Mouse (Mus musculus): ENCODE data around the gene Tfip11. TPM values are rescaled to one million over a fixed set of nuclear protein-coding genes. Genes with fewer than 3 reads are reported as not detected.
A peak's percentile ranks its signal among the peaks of the same experiment; 100 is the strongest.

Gene Tfip11
- polyA plus RNA-seq, 1 experiment from 2014 or later: 8.0 TPM

GRCm38 (mm10) chr5:112343205-112343595 lies 17.0 kb downstream of the Tfip11 start:
- DNase-seq: no peak

GRCm38 (mm10) chr5:112344092-112344960 lies 18.2 kb downstream of the Tfip11 start:
- H3K9ac ChIP-seq (replicated peaks): peak overlapping the region; percentile 44; the same call in 1 of the 2 replicates
- peak overlapping the region; percentile 85 for H3K4me2 ChIP-seq (ENCODE audit: low read depth, low read length)
- H3K4me1 ChIP-seq (ENCODE audit: insufficient read depth): peaks cover 20% of the 10 kb centered on the region
- no peaks in the 10 kb centered on the region for H3K9me3 ChIP-seq (ENCODE audit: low read length)
- DNase-seq (peak; percentile 49), ATAC-seq (peak; percentile 83)
- TF ChIP-seq EP300 (IDR thresholded peaks at IDR 0.05; ENCODE audit: low read depth) (peak; percentile 63; the same call in 1 of the 2 replicates), CTCF (IDR thresholded peaks at IDR 0.05; ENCODE audit: low read depth) (no peak)
- H3K27ac ChIP-seq (ENCODE audit: low read depth): peak overlapping the region; percentile 90
- H3K4me3 ChIP-seq (ENCODE audit: low read depth, low read length): no peak overlapping the region; the same call in 1 of the 2 replicates
- 62% methylated on average over 6 of the region's 6 CpGs for WGBS (ENCODE audit: insufficient replicate concordance)
- H3K27me3 ChIP-seq (ENCODE audit: insufficient read depth, low read length): no peaks in the 10 kb centered on the region
- H3K36me3 ChIP-seq (replicated peaks; ENCODE audit: insufficient read depth, low read length): peaks cover 15% of the 10 kb centered on the region

More at GRCm38 (mm10) chr5:112343205-112343595, 17.0 kb downstream of the Tfip11 start:
- Histone ChIP-seq H3K4me2 (ENCODE audit: low read depth, low read length) (peak overlapping the region; percentile 85), H3K4me3 (ENCODE audit: low read depth, low read length) (peak overlapping the region; percentile 94), H3K9me3 (ENCODE audit: low read length) (no peaks in the 10 kb centered on the region), H3K9ac (replicated peaks) (peak overlapping the region; percentile 82), H3K27ac (ENCODE audit: low read depth) (peak overlapping the region; percentile 90), H3K4me1 (ENCODE audit: insufficient read depth) (peaks cover 20% of the 10 kb centered on the region), H3K27me3 (ENCODE audit: insufficient read depth, low read length) (no peaks in the 10 kb centered on the region), H3K36me3 (replicated peaks; ENCODE audit: insufficient read depth, low read length) (peaks cover 17% of the 10 kb centered on the region)
- WGBS (ENCODE audit: insufficient replicate concordance): 0% methylated on average over 17 of the region's 24 CpGs
- TF ChIP-seq CTCF (IDR thresholded peaks at IDR 0.05; ENCODE audit: low read depth): no peak
- TF ChIP-seq EP300 (IDR thresholded peaks at IDR 0.05; ENCODE audit: low read depth): no peak
- ATAC-seq: peak; percentile 83

GRCm38 (mm10) chr5:112346211-112346965 lies 20.2 kb downstream of the Tfip11 start:
- Histone ChIP-seq H3K27me3 (ENCODE audit: insufficient read depth, low read length) (no peaks in the 10 kb centered on the region), H3K4me2 (ENCODE audit: low read depth, low read length) (no peak overlapping the region), H3K4me1 (ENCODE audit: insufficient read depth) (peaks cover 20% of the 10 kb centered on the region), H3K36me3 (replicated peaks; ENCODE audit: insufficient read depth, low read length) (peaks cover 26% of the 10 kb centered on the region), H3K9ac (replicated peaks) (peak overlapping the region; percentile 8; the same call in 1 of the 2 replicates), H3K27ac (ENCODE audit: low read depth) (no peak overlapping the region), H3K9me3 (ENCODE audit: low read length) (no peaks in the 10 kb centered on the region), H3K4me3 (ENCODE audit: low read depth, low read length) (no peak overlapping the region)
- TF ChIP-seq CTCF (IDR thresholded peaks at IDR 0.05; ENCODE audit: low read depth): no peak
- no peak for TF ChIP-seq EP300 (IDR thresholded peaks at IDR 0.05; ENCODE audit: low read depth)
- ATAC-seq (no peak), DNase-seq (no peak)
- WGBS (ENCODE audit: insufficient replicate concordance): 70% methylated on average over 16 of the region's 16 CpGs

- TF ChIP-seq EP300 (IDR thresholded peaks at IDR 0.05; ENCODE audit: low read depth): no peak
- no peak for TF ChIP-seq CTCF (IDR thresholded peaks at IDR 0.05; ENCODE audit: low read depth)
- WGBS (ENCODE audit: insufficient replicate concordance): 86% methylated on average over 8 of the region's 8 CpGs
- H3K27ac ChIP-seq (ENCODE audit: low read depth): no peak overlapping the region
- DNase-seq (no peak), ATAC-seq (no peak)
- no peak overlapping the region for H3K4me3 ChIP-seq (ENCODE audit: low read depth, low read length)
- H3K4me2 ChIP-seq (ENCODE audit: low read depth, low read length): no peak overlapping the region
- H3K4me1 ChIP-seq (ENCODE audit: insufficient read depth): peaks cover 8% of the 10 kb centered on the region
- H3K9me3 ChIP-seq (ENCODE audit: low read length): no peaks in the 10 kb centered on the region
- H3K27me3 ChIP-seq (ENCODE audit: insufficient read depth, low read length): no peaks in the 10 kb centered on the region
- no peak overlapping the region for H3K9ac ChIP-seq (replicated peaks)
- peaks cover 35% of the 10 kb centered on the region for H3K36me3 ChIP-seq (replicated peaks; ENCODE audit: insufficient read depth, low read length)
Measured at GRCm38 (mm10) chr5:112349169-112349568, 23.0 kb downstream of the Tfip11 start.

- WGBS (ENCODE audit: insufficient replicate concordance): 57% methylated on average over 6 of the region's 6 CpGs
- Histone ChIP-seq H3K4me2 (ENCODE audit: low read depth, low read length) (no peak overlapping the region), H3K9me3 (ENCODE audit: low read length) (no peaks in the 10 kb centered on the region), H3K9ac (replicated peaks) (no peak overlapping the region), H3K4me1 (ENCODE audit: insufficient read depth) (0 out of 2 replicates have a peak, but pooled peaks cover 5% of the 10 kb centered on the region), H3K27me3 (ENCODE audit: insufficient read depth, low read length) (no peaks in the 10 kb centered on the region), H3K36me3 (replicated peaks; ENCODE audit: insufficient read depth, low read length) (peaks cover 13% of the 10 kb centered on the region), H3K27ac (ENCODE audit: low read depth) (no peak overlapping the region), H3K4me3 (ENCODE audit: low read depth, low read length) (no peak overlapping the region)
- DNase-seq (no peak), ATAC-seq (peak; percentile 13; the same call in 1 of the 2 replicates)
- no peak for TF ChIP-seq EP300 (IDR thresholded peaks at IDR 0.05; ENCODE audit: low read depth)
Measured at GRCm38 (mm10) chr5:112355493-112355892, 29.3 kb downstream of the Tfip11 start.

GRCm38 (mm10) chr5:112355910-112356309 lies 29.8 kb downstream of the Tfip11 start, which contains the start of gene Gm6583:
Gm6583 (minus strand) TSS chr5:112356033.
- Histone ChIP-seq H3K4me3 (ENCODE audit: low read depth, low read length) (no peak within 1 kb of the TSS), H3K9me3 (ENCODE audit: low read length) (no peaks in the 10 kb centered on the region), H3K9ac (replicated peaks) (no peak within 1 kb of the TSS), H3K4me2 (ENCODE audit: low read depth, low read length) (no peak within 1 kb of the TSS), H3K4me1 (ENCODE audit: insufficient read depth) (0 out of 2 replicates have a peak, but pooled peaks cover 5% of the 10 kb centered on the region), H3K27me3 (ENCODE audit: insufficient read depth, low read length) (no peaks in the 10 kb centered on the region), H3K27ac (ENCODE audit: low read depth) (0 out of 2 replicates have a peak within 1 kb of the TSS, but pooled peaks have one; percentile 16), H3K36me3 (replicated peaks; ENCODE audit: insufficient read depth, low read length) (peaks cover 12% of the 10 kb centered on the region)
- TF ChIP-seq CTCF (IDR thresholded peaks at IDR 0.05; ENCODE audit: low read depth): no peak
- TF ChIP-seq EP300 (IDR thresholded peaks at IDR 0.05; ENCODE audit: low read depth): no peak
- DNase-seq: peak; percentile 69
- peak; percentile 51 for ATAC-seq
- WGBS (ENCODE audit: insufficient replicate concordance): 53% methylated on average over 13 of the region's 13 CpGs
